Mouse (Mus musculus): ENCODE results near the gene Dnah12. TPM values are rescaled to one million over a fixed set of nuclear protein-coding genes. Genes with fewer than 3 reads are reported as not detected.
A peak's percentile ranks its signal among the peaks of the same experiment; 100 is the strongest.
"Not testable (repeated sequence)": the region's sequence is repeated elsewhere in the genome, so short reads cannot be mapped to it uniquely, and the experiment has no call there.

Dnah12 gene
- polyA plus RNA-seq, 1 experiment from 2014 or later, result 0.09 TPM

GRCm38 (mm10) chr14:26887244-26887643 is 194.2 kb downstream of the Dnah12 start:
- Histone ChIP-seq H3K27ac (no peak overlapping the region), H3K4me2 (no peak overlapping the region), H3K36me3 (no peaks in the 10 kb centered on the region), H3K9ac (no peak overlapping the region), H3K9me3 (replicated peaks) (no peaks in the 10 kb centered on the region), H3K27me3 (no peaks in the 10 kb centered on the region), H3K4me3 (no peak overlapping the region), H3K4me1 (replicated peaks) (no peaks in the 10 kb centered on the region)
- 67% methylated on average over 3 of the region's 3 CpGs for WGBS
- no peak for ATAC-seq (replicated peaks; ENCODE audit: insufficient number of reproducible peaks, insufficient read depth, low FRiP score, low read depth)

- no peak overlapping the region for H3K4me3 ChIP-seq
- H3K27me3 ChIP-seq, result no peaks in the 10 kb centered on the region
- no peak overlapping the region for H3K27ac ChIP-seq
- H3K9me3 ChIP-seq (replicated peaks), result no peaks in the 10 kb centered on the region
- H3K4me1 ChIP-seq (replicated peaks), result peaks cover 6% of the 10 kb centered on the region; the same call in 1 of the 2 replicates
- no peak overlapping the region for H3K9ac ChIP-seq
- H3K4me2 ChIP-seq, result no peak overlapping the region
- no peak for ATAC-seq (replicated peaks; ENCODE audit: insufficient number of reproducible peaks, insufficient read depth, low FRiP score, low read depth)
- 79% methylated on average over 3 of the region's 3 CpGs for WGBS
- no peaks in the 10 kb centered on the region for H3K36me3 ChIP-seq
These were observed 197.7 kb downstream of the Dnah12 start for GRCm38 (mm10) chr14:26890777-26891176.

DNA sequence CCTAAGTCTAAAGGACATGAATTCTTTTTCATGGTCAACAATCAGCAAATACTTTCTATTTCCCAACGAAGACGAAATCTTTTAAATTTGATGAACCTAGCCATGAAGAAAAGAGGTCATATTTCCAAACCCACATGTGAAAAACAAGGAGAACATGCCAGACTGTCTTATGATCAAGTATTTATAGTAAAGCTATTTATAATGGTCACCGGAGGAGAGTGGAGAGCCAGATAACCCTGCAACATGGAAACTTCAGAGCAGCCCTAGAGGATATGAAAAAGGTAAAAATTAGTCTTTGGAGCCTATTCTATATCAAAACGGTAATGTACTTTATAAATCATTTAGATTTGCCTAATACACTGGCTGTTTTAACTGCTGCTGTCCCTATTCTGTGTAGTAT is 201.3 kb downstream of the Dnah12 start, which contains the start of gene Asb14:
Gene Asb14 (plus strand): TSS at position 166 of the 400 bp plus-strand sequence.
- H3K27ac ChIP-seq, result peak within 1 kb of the TSS; percentile 26; the same call in 1 of the 2 replicates
- no peaks in the 10 kb centered on the region for H3K9me3 ChIP-seq (replicated peaks)
- no peaks in the 10 kb centered on the region for H3K27me3 ChIP-seq
- no peak for ATAC-seq (replicated peaks; ENCODE audit: insufficient number of reproducible peaks, insufficient read depth, low FRiP score, low read depth)
- 76% methylated on average over 4 of the region's 4 CpGs for WGBS
- peaks cover 6% of the 10 kb centered on the region; the same call in 1 of the 2 replicates for H3K4me1 ChIP-seq (replicated peaks)
- no peak within 1 kb of the TSS for H3K4me2 ChIP-seq
- no peaks in the 10 kb centered on the region for H3K36me3 ChIP-seq
- H3K9ac ChIP-seq, result no peak within 1 kb of the TSS
- H3K4me3 ChIP-seq, result no peak within 1 kb of the TSS

DNA sequence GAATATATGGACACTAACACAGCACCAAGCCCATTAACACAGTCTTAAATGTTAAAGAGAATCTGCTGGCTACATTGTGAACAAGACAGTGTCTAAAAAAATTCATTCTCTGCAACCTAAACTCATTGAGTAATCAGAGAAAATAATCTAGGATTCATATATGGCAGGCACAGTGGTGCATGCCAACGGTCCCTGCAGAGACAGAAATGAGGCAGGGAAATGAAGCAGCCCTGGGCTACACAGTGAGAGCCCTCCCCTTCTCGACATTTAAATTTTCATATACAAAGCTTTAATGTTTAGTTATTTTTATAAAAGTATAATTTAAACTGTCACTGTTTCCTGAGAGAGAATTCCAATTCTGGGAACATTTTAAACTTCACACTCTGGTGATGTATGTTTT is 206.4 kb downstream of the Dnah12 start:
- Histone ChIP-seq H3K9me3 (replicated peaks) (no peaks in the 10 kb centered on the region), H3K9ac (no peak overlapping the region), H3K4me3 (no peak overlapping the region), H3K36me3 (no peaks in the 10 kb centered on the region), H3K4me1 (replicated peaks) (no peaks in the 10 kb centered on the region), H3K27me3 (no peaks in the 10 kb centered on the region), H3K4me2 (no peak overlapping the region), H3K27ac (no peak overlapping the region)
- no peak for ATAC-seq (replicated peaks; ENCODE audit: insufficient number of reproducible peaks, insufficient read depth, low FRiP score, low read depth)
- WGBS, result 85% methylated on average over 2 of the region's 2 CpGs

GRCm38 (mm10) chr14:26900893-26901292 is 207.8 kb downstream of the Dnah12 start:
- Histone ChIP-seq H3K4me3 (no peak overlapping the region), H3K27ac (no peak overlapping the region), H3K27me3 (no peaks in the 10 kb centered on the region), H3K4me1 (replicated peaks) (no peaks in the 10 kb centered on the region), H3K36me3 (no peaks in the 10 kb centered on the region), H3K4me2 (no peak overlapping the region), H3K9ac (no peak overlapping the region), H3K9me3 (replicated peaks) (no peaks in the 10 kb centered on the region)
- no peak for ATAC-seq (replicated peaks; ENCODE audit: insufficient number of reproducible peaks, insufficient read depth, low FRiP score, low read depth)
- 85% methylated on average over 12 of the region's 12 CpGs for WGBS

GRCm38 (mm10) chr14:26907401-26907800 is 214.3 kb downstream of the Dnah12 start:
- 76% methylated on average over 4 of the region's 4 CpGs for WGBS
- no peak overlapping the region for H3K27ac ChIP-seq
- H3K36me3 ChIP-seq, result no peaks in the 10 kb centered on the region
- H3K4me1 ChIP-seq (replicated peaks), result peaks cover 8% of the 10 kb centered on the region; the same call in 1 of the 2 replicates
- no peak overlapping the region for H3K4me2 ChIP-seq
- H3K27me3 ChIP-seq, result no peaks in the 10 kb centered on the region
- H3K4me3 ChIP-seq, result no peak overlapping the region
- no peak for ATAC-seq (replicated peaks; ENCODE audit: insufficient number of reproducible peaks, insufficient read depth, low FRiP score, low read depth)
- no peak overlapping the region for H3K9ac ChIP-seq
- no peaks in the 10 kb centered on the region for H3K9me3 ChIP-seq (replicated peaks)

DNA sequence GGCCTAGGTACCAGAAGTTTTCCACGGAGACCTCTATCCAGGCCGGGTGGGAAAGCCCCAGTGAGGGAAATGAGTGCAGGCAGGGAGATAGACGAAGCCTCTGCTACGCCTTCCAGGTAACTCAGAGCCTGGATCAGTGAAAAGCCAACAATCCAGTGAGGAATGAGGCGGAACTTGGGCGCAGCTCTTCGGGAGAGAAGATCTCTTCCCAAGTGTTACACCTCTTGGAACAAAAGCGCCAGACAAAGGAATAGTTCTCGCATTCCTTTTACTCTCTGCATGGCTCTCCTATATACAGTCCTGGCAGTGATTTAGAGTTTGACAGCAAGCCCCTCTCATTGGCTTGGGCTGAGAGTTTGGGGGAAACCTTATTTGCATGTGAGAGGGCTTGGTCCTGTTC is 217.4 kb downstream of the Dnah12 start:
- H3K4me2 ChIP-seq; ATAC-seq (replicated peaks; ENCODE audit: insufficient number of reproducible peaks, insufficient read depth, low FRiP score, low read depth): not testable (repeated sequence)
- WGBS, result 38% methylated on average over 9 of the region's 9 CpGs

DNA sequence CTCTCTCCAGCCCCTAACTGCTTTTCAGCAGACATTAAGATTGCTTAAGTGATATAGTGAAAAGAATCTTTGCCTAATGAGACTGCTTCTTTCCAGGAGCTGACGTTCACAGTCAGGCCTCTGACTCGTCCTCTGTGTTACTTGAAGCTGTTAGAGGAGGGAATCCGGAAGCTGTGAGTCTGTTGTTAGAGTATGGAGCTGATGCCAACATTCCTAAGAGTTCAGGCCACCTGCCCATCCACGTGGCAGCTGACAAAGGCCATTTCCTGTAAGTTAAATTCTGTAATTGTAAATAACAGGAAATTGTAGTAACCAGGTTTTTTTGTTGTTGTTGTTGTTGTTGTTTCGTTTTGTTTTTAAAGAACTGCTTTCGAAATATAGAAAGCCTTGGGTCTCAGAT is 218.1 kb downstream of the Dnah12 start:
- Histone ChIP-seq H3K4me3 (no peak overlapping the region), H3K36me3 (no peaks in the 10 kb centered on the region), H3K4me2 (no peak overlapping the region), H3K27me3 (no peaks in the 10 kb centered on the region), H3K9me3 (replicated peaks) (no peaks in the 10 kb centered on the region), H3K27ac (no peak overlapping the region), H3K4me1 (replicated peaks) (peaks cover 8% of the 10 kb centered on the region; the same call in 1 of the 2 replicates), H3K9ac (no peak overlapping the region)
- WGBS, result 54% methylated on average over 6 of the region's 6 CpGs
- ATAC-seq (replicated peaks; ENCODE audit: insufficient number of reproducible peaks, insufficient read depth, low FRiP score, low read depth), result no peak

More for the DNA sequence above, 217.4 kb downstream of the Dnah12 start:
- not testable (repeated sequence) for H3K27me3 ChIP-seq; H3K9me3 ChIP-seq (replicated peaks); H3K4me3 ChIP-seq; H3K27ac ChIP-seq; H3K4me1 ChIP-seq (replicated peaks); H3K9ac ChIP-seq; H3K36me3 ChIP-seq

- Histone ChIP-seq H3K36me3 (no peaks in the 10 kb centered on the region), H3K27ac (no peak overlapping the region), H3K9ac (no peak overlapping the region), H3K27me3 (no peaks in the 10 kb centered on the region), H3K9me3 (replicated peaks) (no peaks in the 10 kb centered on the region), H3K4me1 (replicated peaks) (peaks cover 8% of the 10 kb centered on the region; the same call in 1 of the 2 replicates), H3K4me3 (no peak overlapping the region), H3K4me2 (no peak overlapping the region)
- WGBS, result 89% methylated on average over 13 of the region's 13 CpGs
- ATAC-seq (replicated peaks; ENCODE audit: insufficient number of reproducible peaks, insufficient read depth, low FRiP score, low read depth), result no peak
These were observed 218.8 kb downstream of the Dnah12 start for GRCm38 (mm10) chr14:26911826-26912225.

DNA sequence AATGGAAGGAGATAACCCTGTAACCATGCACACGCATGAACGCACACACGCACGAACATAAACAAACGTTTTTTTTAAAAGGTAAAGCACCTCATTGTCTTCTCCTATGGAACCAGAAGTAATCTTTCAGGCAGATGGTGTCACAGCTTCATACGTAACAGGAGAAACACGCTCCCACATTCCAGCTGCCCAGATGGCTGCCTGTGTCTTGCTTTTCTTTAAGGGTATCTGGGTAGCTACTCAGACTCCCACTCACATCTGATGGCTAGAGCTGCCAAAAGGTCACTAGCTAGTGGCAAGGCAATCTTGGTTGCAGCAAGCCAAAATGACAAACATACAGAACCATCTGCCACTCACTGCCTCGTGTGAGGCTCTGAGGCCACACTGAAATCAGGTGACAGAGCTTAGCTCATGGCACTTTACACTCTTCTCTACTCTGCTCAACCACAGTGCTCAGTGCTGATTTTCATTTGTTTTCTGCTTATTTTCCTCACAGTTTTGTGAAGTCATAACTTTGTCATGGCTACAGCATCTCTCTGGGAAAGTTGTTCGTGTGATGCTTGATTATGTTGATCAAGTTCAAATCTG is 220.7 kb downstream of the Dnah12 start:
- Histone ChIP-seq H3K36me3 (peaks cover 4% of the 10 kb centered on the region; the same call in 1 of the 2 replicates), H3K4me3 (no peak overlapping the region), H3K27ac (no peak overlapping the region), H3K9ac (no peak overlapping the region), H3K4me2 (no peak overlapping the region), H3K27me3 (no peaks in the 10 kb centered on the region), H3K4me1 (replicated peaks) (peaks cover 8% of the 10 kb centered on the region; the same call in 1 of the 2 replicates), H3K9me3 (replicated peaks) (no peaks in the 10 kb centered on the region)
- no peak for ATAC-seq (replicated peaks; ENCODE audit: insufficient number of reproducible peaks, insufficient read depth, low FRiP score, low read depth)
- WGBS, result 79% methylated on average over 9 of the region's 9 CpGs

DNA sequence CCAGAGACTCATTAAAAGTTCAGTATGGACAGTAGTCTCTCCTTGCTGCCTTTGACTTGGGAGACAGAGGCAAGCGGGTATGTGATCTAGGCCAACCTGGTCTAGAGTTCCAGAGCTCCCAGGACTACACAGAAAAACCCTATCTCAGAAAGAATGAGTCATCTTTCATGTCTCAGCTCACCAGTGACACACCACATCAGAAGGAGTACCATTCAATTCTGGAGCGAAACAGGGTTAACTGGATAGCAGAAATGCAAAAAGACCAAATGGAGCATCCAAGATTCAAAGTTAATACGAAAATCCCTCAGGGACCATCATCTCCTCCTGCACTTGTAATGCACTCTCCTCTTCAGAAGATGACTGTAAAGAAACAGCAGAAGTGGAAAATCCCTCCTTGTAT is 226.2 kb downstream of the Dnah12 start:
- H3K4me2 ChIP-seq, result no peak overlapping the region
- no peaks in the 10 kb centered on the region for H3K9me3 ChIP-seq (replicated peaks)
- no peaks in the 10 kb centered on the region for H3K27me3 ChIP-seq
- peaks cover 29% of the 10 kb centered on the region for H3K36me3 ChIP-seq
- H3K4me3 ChIP-seq, result no peak overlapping the region
- no peak overlapping the region for H3K27ac ChIP-seq
- H3K9ac ChIP-seq, result no peak overlapping the region
- peaks cover 8% of the 10 kb centered on the region for H3K4me1 ChIP-seq (replicated peaks)
- ATAC-seq (replicated peaks; ENCODE audit: insufficient number of reproducible peaks, insufficient read depth, low FRiP score, low read depth), result no peak
- WGBS, result 93% methylated on average over 3 of the region's 3 CpGs

- Histone ChIP-seq H3K4me1 (replicated peaks) (peaks cover 8% of the 10 kb centered on the region), H3K9ac (no peak overlapping the region), H3K9me3 (replicated peaks) (no peaks in the 10 kb centered on the region), H3K4me2 (no peak overlapping the region), H3K4me3 (no peak overlapping the region), H3K27me3 (no peaks in the 10 kb centered on the region), H3K36me3 (peaks cover 47% of the 10 kb centered on the region), H3K27ac (no peak overlapping the region)
- WGBS, result 55% methylated on average over 5 of the region's 5 CpGs
- no peak for ATAC-seq (replicated peaks; ENCODE audit: insufficient number of reproducible peaks, insufficient read depth, low FRiP score, low read depth)
These were observed 230.8 kb downstream of the Dnah12 start for GRCm38 (mm10) chr14:26923702-26924421.

Measured in heart, embryonic 15.5 days (tissue).